Mouse (Mus musculus): Measurements from ENCODE around the gene Ankrd1.

DNA sequence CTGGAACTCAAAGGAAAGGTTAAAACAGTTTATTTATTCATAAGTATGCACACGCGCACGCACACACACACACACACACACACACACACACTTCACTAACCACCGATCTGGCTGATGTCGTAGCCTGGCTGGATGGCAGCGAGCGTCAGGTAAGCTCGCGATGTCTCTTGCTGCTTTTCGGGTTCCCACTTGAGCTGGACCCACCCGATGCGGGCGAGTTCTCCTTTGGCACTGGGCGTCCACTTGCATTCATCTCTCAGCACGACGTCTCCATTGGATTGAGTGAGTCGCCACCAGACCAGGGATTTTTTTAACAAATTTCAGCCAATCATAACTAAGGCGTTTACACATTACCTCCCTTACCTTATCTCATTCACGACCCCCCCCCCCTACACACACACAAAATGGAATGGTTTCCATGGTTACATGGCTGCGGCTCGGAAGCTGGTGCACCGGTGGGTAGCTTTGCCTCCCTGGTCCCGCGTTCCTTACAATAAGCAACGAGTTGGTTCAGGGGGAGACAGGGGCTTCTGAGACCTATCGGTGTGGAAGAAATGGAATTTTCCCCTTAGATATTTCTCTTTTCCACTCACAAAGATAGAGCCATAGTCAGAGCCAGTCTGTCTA, 10.5 kb downstream of the Ankrd1 start:
- TF ChIP-seq CTCF (IDR thresholded peaks at IDR 0.05; ENCODE audit: insufficient read depth, low read depth, low read length) (no peak), POLR2A (IDR thresholded peaks at IDR 0.05; ENCODE audit: insufficient read depth, low read depth, low read length) (no peak)

All from olfactory bulb, adult 2 months (tissue).